Mouse (Mus musculus): Measurements from ENCODE around the gene Otop1. TPM values are rescaled to one million over a fixed set of nuclear protein-coding genes. Genes with fewer than 3 reads are reported as not detected.

Gene Otop1
- total RNA-seq, 2 experiments from 2014 or later: 1.8 to 8.2 TPM

- intact Hi-C loops (cut with DNase I): no loop called here
- DNase-seq: no peak
These were observed 12.7 kb downstream of the Otop1 start for GRCm38 (mm10) chr5:38288476-38288875.

DNA sequence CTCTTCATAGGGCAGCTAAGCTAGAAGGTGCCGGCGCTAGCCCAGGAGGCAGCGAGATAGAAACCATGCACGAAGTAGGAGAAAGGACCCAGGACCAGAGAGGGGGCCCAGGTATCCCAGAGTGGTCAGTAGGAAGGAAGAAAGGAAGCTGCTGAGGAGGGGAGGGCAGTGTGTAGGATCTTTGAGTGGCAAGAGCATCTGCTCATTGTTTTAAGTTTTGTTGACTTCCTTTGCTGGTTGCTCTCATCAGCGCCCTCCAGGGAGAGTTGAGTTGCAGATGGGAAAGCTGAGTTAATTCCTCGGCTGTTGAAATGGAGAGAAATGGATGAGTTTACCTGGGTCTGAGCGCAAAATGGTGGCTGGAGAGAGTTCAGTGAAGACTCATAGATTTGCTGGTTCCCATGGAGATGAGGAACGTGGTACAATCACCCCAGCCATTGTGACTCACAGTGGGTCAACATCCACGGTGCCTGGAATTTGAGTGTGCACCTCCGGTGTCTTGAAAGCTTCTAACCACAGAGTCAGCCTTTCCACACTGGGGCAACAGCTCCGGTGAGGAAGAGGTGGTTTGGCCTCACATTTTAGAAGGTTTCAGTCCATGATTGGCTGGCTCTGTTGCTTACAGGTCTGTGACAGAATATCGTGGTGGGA is 26.1 kb downstream of the Otop1 start:
- no peak for DNase-seq
- intact Hi-C loops (cut with DNase I): no loop called here

- no peak for DNase-seq
- intact Hi-C loops (cut with DNase I): no loop called here
These were observed 26.9 kb downstream of the Otop1 start for GRCm38 (mm10) chr5:38302651-38303050.

DNA sequence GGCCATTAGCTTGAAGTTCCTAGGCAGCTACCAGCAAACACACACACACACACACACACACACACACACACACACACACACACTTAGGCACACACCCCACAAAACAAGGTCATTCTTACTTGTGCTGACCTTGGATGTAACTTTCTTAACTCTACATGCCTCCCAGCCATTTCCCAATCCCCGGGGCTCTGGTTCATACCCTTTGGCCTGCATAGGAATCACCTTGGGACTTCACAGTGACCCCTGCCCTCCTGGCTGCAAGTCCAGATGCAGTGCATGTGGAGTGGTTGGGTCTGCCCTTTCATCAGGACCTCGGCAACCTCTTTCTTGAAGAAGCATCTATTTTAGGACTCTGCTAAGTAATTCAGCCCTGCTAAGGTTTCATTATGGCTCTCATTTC is 29.5 kb downstream of the Otop1 start:
- intact Hi-C loops (cut with DNase I): loop anchor here (5.0 kb wide), 1 partner anchor 282 kb away; no protein-coding TSS in a partner anchor
- no peak for DNase-seq

DNA sequence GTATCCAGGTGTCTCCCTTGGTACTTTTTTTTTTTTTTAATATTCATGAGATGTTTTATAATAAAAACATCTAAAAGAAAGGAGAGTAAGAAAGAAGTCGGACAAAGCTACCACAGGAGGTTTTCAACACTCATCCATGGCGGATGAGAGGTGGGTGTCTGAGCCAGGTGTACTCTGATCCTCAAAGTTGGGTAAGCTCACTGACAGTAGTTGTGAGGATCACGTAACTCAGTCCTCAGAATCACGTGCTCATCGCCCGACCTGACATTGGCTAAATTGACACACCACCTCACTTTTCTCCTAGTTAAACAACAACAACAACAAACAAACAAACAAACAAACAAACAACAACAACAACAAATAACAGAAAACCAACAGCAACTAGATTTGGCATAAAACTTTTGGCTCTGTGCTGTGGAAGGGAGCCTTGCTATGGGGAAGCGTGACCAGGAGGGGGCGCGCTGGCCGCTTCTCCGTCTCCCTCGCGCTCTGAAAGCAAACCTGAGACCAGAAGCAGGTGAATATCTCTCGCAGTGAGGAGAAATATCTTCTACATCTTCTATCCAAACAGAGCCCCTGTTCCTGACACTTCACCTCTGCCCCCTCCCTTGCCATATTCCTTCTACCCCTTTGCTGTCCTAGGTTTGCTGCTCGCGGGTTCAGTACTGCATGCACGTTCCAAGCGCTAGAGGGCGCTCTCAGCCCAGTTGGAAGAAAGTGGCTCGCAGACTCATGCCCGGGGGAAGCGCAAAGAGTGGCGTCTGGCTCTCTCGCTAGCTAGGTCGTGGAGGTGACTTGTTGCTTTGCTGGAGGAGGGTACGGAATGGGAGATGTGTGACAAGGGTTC is 31.7 kb downstream of the Otop1 start:
- intact Hi-C loops (cut with DNase I): loop anchor here (1.0 to 5.0 kb wide), 5 partner anchors 163 to 325 kb away; no protein-coding TSS in a partner anchor
- peak; percentile 92 to 95 for DNase-seq

DNA sequence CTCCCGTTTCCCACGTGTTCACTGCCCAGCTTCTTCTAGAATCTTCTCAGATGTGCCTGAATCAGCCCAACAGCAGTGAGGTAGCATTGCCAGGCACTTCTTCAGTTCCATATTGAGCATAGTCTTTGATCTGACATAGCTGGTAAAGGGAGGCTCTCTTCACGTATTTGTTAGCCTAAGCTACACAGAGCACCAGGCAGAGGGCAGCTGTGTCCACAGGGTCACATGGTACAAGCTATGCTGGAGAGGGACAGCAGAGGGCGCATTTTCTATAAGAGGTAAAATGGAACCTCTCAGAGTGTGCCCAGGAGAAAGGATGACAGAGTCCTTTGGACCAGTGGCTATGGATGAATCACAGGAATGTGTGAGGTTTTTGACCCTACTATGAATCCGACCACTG is 33.1 kb downstream of the Otop1 start:
- intact Hi-C loops (cut with DNase I): loop anchor here (5.0 kb wide), 1 partner anchor 278 kb away; no protein-coding TSS in a partner anchor
- DNase-seq: peak; percentile 45 to 55

GRCm38 (mm10) chr5:38309795-38310194 is 34.0 kb downstream of the Otop1 start:
- no peak for DNase-seq

GRCm38 (mm10) chr5:38318966-38319786 is 43.4 kb downstream of the Otop1 start, which contains the start of gene Drd5:
Gene Drd5 (plus strand): TSS chr5:38319367.
- no peak for DNase-seq
- intact Hi-C loops (cut with DNase I): no loop called here

More at GRCm38 (mm10) chr5:38309795-38310194, 34.0 kb downstream of the Otop1 start:
- intact Hi-C loops (cut with DNase I): loop anchor here (5.0 kb wide), 1 partner anchor 278 kb away; no protein-coding TSS in a partner anchor

DNA sequence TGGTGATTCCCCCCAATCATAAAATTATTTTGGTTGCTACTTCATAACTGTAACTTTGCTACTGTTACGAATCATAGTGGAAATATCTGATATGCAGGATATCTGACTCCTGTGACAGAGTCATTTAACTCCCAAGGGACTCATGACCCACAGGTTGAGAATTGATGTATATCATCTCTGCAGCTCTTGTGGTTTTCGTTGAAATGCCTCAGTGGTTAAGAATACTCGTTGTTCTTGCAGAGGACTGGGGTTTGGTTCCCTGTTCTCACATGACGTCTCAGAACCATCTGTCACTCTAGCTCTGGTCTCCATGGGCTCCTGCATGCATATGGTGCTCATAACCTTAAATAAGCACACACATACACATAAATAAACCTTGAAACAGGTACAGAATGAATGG is 57.6 kb downstream of the Otop1 start:
- DNase-seq: no peak
- intact Hi-C loops (cut with DNase I): no loop called here

DNA sequence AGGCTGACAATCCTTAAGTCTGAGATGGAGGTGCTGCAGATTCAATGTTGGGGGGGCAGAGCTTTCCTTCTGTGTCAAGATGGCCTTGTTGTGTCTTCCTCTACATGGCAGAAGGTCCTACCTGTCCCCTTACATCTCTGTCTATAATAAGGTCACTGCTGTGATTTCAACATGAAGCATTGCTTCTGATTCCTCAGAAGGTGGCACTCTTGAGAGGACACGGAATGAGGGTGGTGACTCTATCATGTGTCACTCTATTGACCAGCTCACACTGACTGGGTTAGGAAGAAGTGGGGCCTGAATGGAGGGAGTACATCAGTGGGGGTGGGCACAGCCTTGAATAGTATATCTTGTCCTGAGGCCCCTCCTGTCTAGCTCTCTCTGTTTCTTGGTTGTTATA is 58.8 kb downstream of the Otop1 start:
- DNase-seq: no peak
- intact Hi-C loops (cut with DNase I): no loop called here

- DNase-seq: no peak
- intact Hi-C loops (cut with DNase I): no loop called here
These were observed 67.3 kb downstream of the Otop1 start for GRCm38 (mm10) chr5:38343101-38343500.

DNA sequence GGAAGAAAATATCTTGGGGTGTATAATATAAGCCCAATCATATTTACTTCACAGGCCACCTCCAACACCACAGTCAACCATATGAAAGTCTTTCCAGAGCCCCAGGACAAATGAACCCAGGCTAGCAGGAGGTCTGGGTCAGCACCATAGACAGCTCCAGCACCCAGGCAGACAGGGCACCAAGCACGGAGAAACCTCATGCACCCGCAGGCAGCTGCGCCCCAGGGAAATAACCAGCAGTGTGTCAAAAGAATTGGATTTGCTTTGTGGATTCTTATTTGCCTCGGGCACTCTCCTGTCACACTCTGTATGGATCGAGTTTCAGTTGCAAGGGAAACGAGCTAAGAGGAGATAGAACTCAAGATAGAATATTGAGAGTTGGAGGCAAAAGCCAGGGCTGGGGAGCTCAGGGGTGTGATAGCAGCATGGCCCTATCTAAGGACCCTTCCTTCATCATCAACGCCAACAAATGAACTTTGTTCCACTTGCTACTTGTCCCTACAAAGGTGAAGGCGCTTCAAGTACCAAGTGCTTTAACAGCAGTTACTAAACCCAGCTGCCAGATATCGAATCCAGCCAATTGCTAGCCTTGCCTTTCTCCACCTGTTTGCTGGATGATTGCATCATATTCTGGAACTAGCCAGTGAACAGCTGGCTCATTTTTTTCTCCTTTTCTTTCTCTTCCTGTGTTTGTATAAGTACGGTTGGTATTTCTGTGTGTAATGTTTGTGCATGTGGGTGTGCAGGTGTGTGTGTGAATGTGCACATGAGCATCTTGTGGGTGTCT is 71.1 kb downstream of the Otop1 start:
- intact Hi-C loops (cut with DNase I): no loop called here
- peak; percentile 23 to 51 for DNase-seq

DNA sequence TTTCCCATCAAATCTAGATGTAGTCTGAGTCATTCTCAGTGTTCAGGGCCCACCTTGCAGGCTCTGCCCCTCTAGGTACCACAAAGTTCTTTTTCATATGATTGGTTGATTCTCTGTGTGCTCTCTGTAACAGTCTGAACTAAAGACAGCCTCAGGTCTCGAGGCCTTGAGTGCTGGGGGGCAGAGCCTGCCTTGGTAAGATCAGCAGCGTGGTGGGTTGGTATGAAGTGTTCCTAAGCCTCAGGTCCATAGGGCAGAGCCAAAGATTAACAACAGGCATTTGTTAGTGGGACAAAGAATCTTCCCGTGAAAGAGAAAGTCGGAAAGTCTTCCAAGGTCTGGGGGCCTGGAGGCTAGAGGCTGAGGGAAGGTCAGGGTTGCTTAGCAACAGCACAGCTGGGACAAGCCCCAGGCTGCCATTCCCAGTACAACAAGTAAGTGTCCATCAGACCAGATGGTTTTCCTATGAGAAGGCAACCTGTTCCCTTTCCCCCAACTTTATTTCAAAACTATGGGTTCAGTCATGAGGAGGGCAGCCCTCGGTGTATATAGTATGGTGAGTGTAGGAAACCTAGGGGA is 74.7 kb downstream of the Otop1 start:
- intact Hi-C loops (cut with DNase I): no loop called here
- DNase-seq: no peak

Other genes starting within 250 kb of the Otop1 start
- gene Stx18, start 237.2 kb upstream of the Otop1 start, total RNA-seq (2021): 10 to 100 TPM; 20.9 to 22.2 TPM
- 10 to 100 TPM; 16.4 to 19.0 TPM for gene Nsg1, start 116.1 kb upstream of the Otop1 start, total RNA-seq (2021)
- gene Zbtb49, start 55.5 kb upstream of the Otop1 start, total RNA-seq (2021): 1 to 10 TPM; 6.8 to 7.0 TPM
- gene Lyar, start 55.5 kb upstream of the Otop1 start, total RNA-seq (2021): 10 to 100 TPM; 16.3 to 18.0 TPM
- gene Tmem128, start 15.8 kb upstream of the Otop1 start, total RNA-seq (2021): 10 to 100 TPM; 20.8 to 23.3 TPM
- not detected for gene Drd5, start 43.4 kb downstream of the Otop1 start, total RNA-seq (2021)
- gene Slc2a9, start 227.2 kb downstream of the Otop1 start, total RNA-seq (2021): 1 to 10 TPM; 2.2 to 2.8 TPM

All from heart, postnatal 10 days (tissue).